Mouse (Mus musculus) Muller cell, postnatal 12 days (primary cell): Measurements from ENCODE around the gene Tcp11.

ENCODE experiments used
- DNase-seq: peaks from one replicate; pipeline ENCODE4 v3.0.0-alpha.2; 2015; ENCODE audit errors: inconsistent ontology term

Gene Tcp11

GRCm38 (mm10) chr17:28084395-28084905, 4.0 kb upstream of the Tcp11 start:
- DNase-seq = peak; percentile 84

GRCm38 (mm10) chr17:28082863-28083262, 2.4 kb upstream of the Tcp11 start:
- DNase-seq = no peak

GRCm38 (mm10) chr17:28081856-28082255, 1.4 kb upstream of the Tcp11 start:
- no peak for DNase-seq

- no peak for DNase-seq
Measured at GRCm38 (mm10) chr17:28081385-28081784, 946 bp upstream of the Tcp11 start.

- no peak for DNase-seq
Measured at GRCm38 (mm10) chr17:28080817-28081165, 352 bp upstream of the Tcp11 start.

- peak; percentile 77 for DNase-seq
Measured at GRCm38 (mm10) chr17:28079618-28080017, 821 bp downstream of the Tcp11 start.

GRCm38 (mm10) chr17:28078028-28078427, 2.4 kb downstream of the Tcp11 start:
- no peak for DNase-seq

GRCm38 (mm10) chr17:28074486-28074885, 6.0 kb downstream of the Tcp11 start:
- DNase-seq = no peak

- no peak for DNase-seq
Measured at GRCm38 (mm10) chr17:28072730-28073129, 7.7 kb downstream of the Tcp11 start.

GRCm38 (mm10) chr17:28070256-28070655, 10.2 kb downstream of the Tcp11 start:
- no peak for DNase-seq

- DNase-seq = no peak
Measured at GRCm38 (mm10) chr17:28069446-28069845, 11.0 kb downstream of the Tcp11 start.

- no peak for DNase-seq
Measured at GRCm38 (mm10) chr17:28067303-28067702, 13.1 kb downstream of the Tcp11 start.

- no peak for DNase-seq
Measured at GRCm38 (mm10) chr17:28063163-28063562, 17.3 kb downstream of the Tcp11 start.

- no peak for DNase-seq
Measured at GRCm38 (mm10) chr17:28062710-28063109, 17.7 kb downstream of the Tcp11 start.

GRCm38 (mm10) chr17:28061472-28061871, 19.0 kb downstream of the Tcp11 start:
- peak; percentile 14 for DNase-seq

- DNase-seq = no peak
Measured at GRCm38 (mm10) chr17:28060681-28061080, 19.8 kb downstream of the Tcp11 start.

GRCm38 (mm10) chr17:28058346-28058745, 22.1 kb downstream of the Tcp11 start:
- DNase-seq = no peak

GRCm38 (mm10) chr17:28052293-28052863, 28.1 kb downstream of the Tcp11 start:
- no peak for DNase-seq

- no peak for DNase-seq
Measured at GRCm38 (mm10) chr17:28050210-28050609, 30.2 kb downstream of the Tcp11 start.

- peak; percentile 72 for DNase-seq
Measured at GRCm38 (mm10) chr17:28048425-28048824, 32.0 kb downstream of the Tcp11 start.

GRCm38 (mm10) chr17:28047520-28047919, 32.9 kb downstream of the Tcp11 start:
- no peak for DNase-seq

- DNase-seq = no peak
Measured at GRCm38 (mm10) chr17:28047017-28047416, 33.4 kb downstream of the Tcp11 start.

- DNase-seq = peak; percentile 61
Measured at GRCm38 (mm10) chr17:28042299-28042771, 38.1 kb downstream of the Tcp11 start.

- DNase-seq = no peak
Measured at GRCm38 (mm10) chr17:28041298-28041697, 39.1 kb downstream of the Tcp11 start.
